Mouse (Mus musculus): ENCODE results near the gene Eml1. TPM values are rescaled to one million over a fixed set of nuclear protein-coding genes. Genes with fewer than 3 reads are reported as not detected.

The Eml1 gene
- polyA plus RNA-seq, 1 experiment from 2014 or later, result 56.5 TPM

GRCm38 (mm10) chr12:108399191-108399590 is 28.4 kb downstream of the Eml1 start:
- peaks cover 11% of the 10 kb centered on the region; the same call in 1 of the 2 replicates for H3K4me1 ChIP-seq (ENCODE audit: control insufficient read depth, insufficient read depth, low read length)
- no peaks in the 10 kb centered on the region for H3K27me3 ChIP-seq (ENCODE audit: control insufficient read depth, insufficient read depth, low read length)
- H3K9me3 ChIP-seq (ENCODE audit: control insufficient read depth, low read length), result no peaks in the 10 kb centered on the region
- no peak overlapping the region for H3K9ac ChIP-seq (ENCODE audit: low read depth, low read length)
- H3K4me2 ChIP-seq (replicated peaks; ENCODE audit: low read depth, low read length), result no peak overlapping the region
- 92% methylated on average over 8 of the region's 8 CpGs for WGBS
- H3K36me3 ChIP-seq (ENCODE audit: control insufficient read depth, insufficient read depth, low read length), result no peaks in the 10 kb centered on the region
- no peak for ATAC-seq (ENCODE audit: low FRiP score, low TSS enrichment)
- H3K27ac ChIP-seq (ENCODE audit: low read depth, low read length), result no peak overlapping the region
- H3K4me3 ChIP-seq (ENCODE audit: low read length), result no peak overlapping the region

GRCm38 (mm10) chr12:108400951-108401350 is 30.2 kb downstream of the Eml1 start:
- no peak for ATAC-seq (ENCODE audit: low FRiP score, low TSS enrichment)
- Histone ChIP-seq H3K4me1 (ENCODE audit: control insufficient read depth, insufficient read depth, low read length) (peaks cover 5% of the 10 kb centered on the region; the same call in 1 of the 2 replicates), H3K27ac (ENCODE audit: low read depth, low read length) (no peak overlapping the region), H3K9ac (ENCODE audit: low read depth, low read length) (no peak overlapping the region), H3K27me3 (ENCODE audit: control insufficient read depth, insufficient read depth, low read length) (no peaks in the 10 kb centered on the region), H3K36me3 (ENCODE audit: control insufficient read depth, insufficient read depth, low read length) (no peaks in the 10 kb centered on the region), H3K4me3 (ENCODE audit: low read length) (no peak overlapping the region), H3K4me2 (replicated peaks; ENCODE audit: low read depth, low read length) (no peak overlapping the region), H3K9me3 (ENCODE audit: control insufficient read depth, low read length) (no peaks in the 10 kb centered on the region)
- 81% methylated on average over 8 of the region's 8 CpGs for WGBS

GRCm38 (mm10) chr12:108403957-108404356 is 33.2 kb downstream of the Eml1 start:
- Histone ChIP-seq H3K9me3 (ENCODE audit: control insufficient read depth, low read length) (no peaks in the 10 kb centered on the region), H3K9ac (ENCODE audit: low read depth, low read length) (no peak overlapping the region), H3K4me1 (ENCODE audit: control insufficient read depth, insufficient read depth, low read length) (peaks cover 5% of the 10 kb centered on the region; the same call in 1 of the 2 replicates), H3K4me3 (ENCODE audit: low read length) (no peak overlapping the region), H3K36me3 (ENCODE audit: control insufficient read depth, insufficient read depth, low read length) (no peaks in the 10 kb centered on the region), H3K4me2 (replicated peaks; ENCODE audit: low read depth, low read length) (no peak overlapping the region), H3K27ac (ENCODE audit: low read depth, low read length) (no peak overlapping the region; the same call in 1 of the 2 replicates), H3K27me3 (ENCODE audit: control insufficient read depth, insufficient read depth, low read length) (no peaks in the 10 kb centered on the region)
- ATAC-seq (ENCODE audit: low FRiP score, low TSS enrichment), result peak; percentile 55; the same call in 1 of the 2 replicates
- 42% methylated on average over 6 of the region's 6 CpGs for WGBS

GRCm38 (mm10) chr12:108409100-108409499 is 38.3 kb downstream of the Eml1 start:
- H3K27ac ChIP-seq (ENCODE audit: low read depth, low read length), result no peak overlapping the region
- peaks cover 5% of the 10 kb centered on the region; the same call in 1 of the 2 replicates for H3K4me1 ChIP-seq (ENCODE audit: control insufficient read depth, insufficient read depth, low read length)
- ATAC-seq (ENCODE audit: low FRiP score, low TSS enrichment), result no peak
- 43% methylated on average over 5 of the region's 5 CpGs for WGBS
- no peaks in the 10 kb centered on the region for H3K36me3 ChIP-seq (ENCODE audit: control insufficient read depth, insufficient read depth, low read length)
- no peaks in the 10 kb centered on the region for H3K9me3 ChIP-seq (ENCODE audit: control insufficient read depth, low read length)
- no peak overlapping the region for H3K4me3 ChIP-seq (ENCODE audit: low read length)
- H3K9ac ChIP-seq (ENCODE audit: low read depth, low read length), result no peak overlapping the region
- H3K27me3 ChIP-seq (ENCODE audit: control insufficient read depth, insufficient read depth, low read length), result no peaks in the 10 kb centered on the region
- no peak overlapping the region for H3K4me2 ChIP-seq (replicated peaks; ENCODE audit: low read depth, low read length)

- no peak overlapping the region for H3K4me3 ChIP-seq (ENCODE audit: low read length)
- WGBS, result 58% methylated on average over 14 of the region's 14 CpGs
These were observed 39.9 kb downstream of the Eml1 start for GRCm38 (mm10) chr12:108410416-108411208.

GRCm38 (mm10) chr12:108414932-108415331 is 44.2 kb downstream of the Eml1 start:
- H3K9ac ChIP-seq (ENCODE audit: low read depth, low read length), result no peak overlapping the region
- H3K4me1 ChIP-seq (ENCODE audit: control insufficient read depth, insufficient read depth, low read length), result no peaks in the 10 kb centered on the region
- no peaks in the 10 kb centered on the region for H3K27me3 ChIP-seq (ENCODE audit: control insufficient read depth, insufficient read depth, low read length)
- ATAC-seq (ENCODE audit: low FRiP score, low TSS enrichment), result no peak
- no peak overlapping the region for H3K27ac ChIP-seq (ENCODE audit: low read depth, low read length)
- 92% methylated on average over 9 of the region's 9 CpGs for WGBS
- no peak overlapping the region for H3K4me2 ChIP-seq (replicated peaks; ENCODE audit: low read depth, low read length)
- no peaks in the 10 kb centered on the region for H3K9me3 ChIP-seq (ENCODE audit: control insufficient read depth, low read length)
- no peaks in the 10 kb centered on the region for H3K36me3 ChIP-seq (ENCODE audit: control insufficient read depth, insufficient read depth, low read length)
- no peak overlapping the region for H3K4me3 ChIP-seq (ENCODE audit: low read length)

More at GRCm38 (mm10) chr12:108410416-108411208, 39.9 kb downstream of the Eml1 start:
- no peaks in the 10 kb centered on the region for H3K9me3 ChIP-seq (ENCODE audit: control insufficient read depth, low read length)
- no peak for ATAC-seq (ENCODE audit: low FRiP score, low TSS enrichment)
- no peak overlapping the region for H3K4me2 ChIP-seq (replicated peaks; ENCODE audit: low read depth, low read length)
- no peak overlapping the region for H3K27ac ChIP-seq (ENCODE audit: low read depth, low read length)
- no peak overlapping the region for H3K9ac ChIP-seq (ENCODE audit: low read depth, low read length)
- peaks cover 5% of the 10 kb centered on the region; the same call in 1 of the 2 replicates for H3K4me1 ChIP-seq (ENCODE audit: control insufficient read depth, insufficient read depth, low read length)
- no peaks in the 10 kb centered on the region for H3K36me3 ChIP-seq (ENCODE audit: control insufficient read depth, insufficient read depth, low read length)
- no peaks in the 10 kb centered on the region for H3K27me3 ChIP-seq (ENCODE audit: control insufficient read depth, insufficient read depth, low read length)

GRCm38 (mm10) chr12:108419570-108419969 is 48.8 kb downstream of the Eml1 start:
- H3K4me3 ChIP-seq (ENCODE audit: low read length), result no peak overlapping the region
- H3K9me3 ChIP-seq (ENCODE audit: control insufficient read depth, low read length), result no peaks in the 10 kb centered on the region
- H3K27me3 ChIP-seq (ENCODE audit: control insufficient read depth, insufficient read depth, low read length), result no peaks in the 10 kb centered on the region
- no peak overlapping the region for H3K27ac ChIP-seq (ENCODE audit: low read depth, low read length)
- H3K4me2 ChIP-seq (replicated peaks; ENCODE audit: low read depth, low read length), result no peak overlapping the region
- H3K9ac ChIP-seq (ENCODE audit: low read depth, low read length), result no peak overlapping the region
- no peaks in the 10 kb centered on the region for H3K36me3 ChIP-seq (ENCODE audit: control insufficient read depth, insufficient read depth, low read length)
- ATAC-seq (ENCODE audit: low FRiP score, low TSS enrichment), result no peak
- H3K4me1 ChIP-seq (ENCODE audit: control insufficient read depth, insufficient read depth, low read length), result no peaks in the 10 kb centered on the region

GRCm38 (mm10) chr12:108421477-108421876 is 50.7 kb downstream of the Eml1 start:
- Histone ChIP-seq H3K27ac (ENCODE audit: low read depth, low read length) (no peak overlapping the region), H3K9ac (ENCODE audit: low read depth, low read length) (no peak overlapping the region), H3K36me3 (ENCODE audit: control insufficient read depth, insufficient read depth, low read length) (no peaks in the 10 kb centered on the region), H3K9me3 (ENCODE audit: control insufficient read depth, low read length) (no peaks in the 10 kb centered on the region), H3K4me2 (replicated peaks; ENCODE audit: low read depth, low read length) (no peak overlapping the region), H3K27me3 (ENCODE audit: control insufficient read depth, insufficient read depth, low read length) (no peaks in the 10 kb centered on the region), H3K4me3 (ENCODE audit: low read length) (no peak overlapping the region), H3K4me1 (ENCODE audit: control insufficient read depth, insufficient read depth, low read length) (no peaks in the 10 kb centered on the region)
- 83% methylated on average over 1 of the region's 1 CpGs for WGBS
- ATAC-seq (ENCODE audit: low FRiP score, low TSS enrichment), result no peak

- Histone ChIP-seq H3K4me3 (ENCODE audit: low read length) (peak overlapping the region; percentile 51), H3K27ac (ENCODE audit: low read depth, low read length) (no peak overlapping the region; the same call in 1 of the 2 replicates), H3K9me3 (ENCODE audit: control insufficient read depth, low read length) (no peaks in the 10 kb centered on the region), H3K27me3 (ENCODE audit: control insufficient read depth, insufficient read depth, low read length) (no peaks in the 10 kb centered on the region), H3K9ac (ENCODE audit: low read depth, low read length) (peak overlapping the region; percentile 68), H3K4me2 (replicated peaks; ENCODE audit: low read depth, low read length) (peak overlapping the region; percentile 41), H3K36me3 (ENCODE audit: control insufficient read depth, insufficient read depth, low read length) (no peaks in the 10 kb centered on the region), H3K4me1 (ENCODE audit: control insufficient read depth, insufficient read depth, low read length) (no peaks in the 10 kb centered on the region)
- ATAC-seq (ENCODE audit: low FRiP score, low TSS enrichment), result peak; percentile 81
- WGBS, result under 1% methylated on average over 12 of the region's 14 CpGs
These were observed 51.7 kb downstream of the Eml1 start for GRCm38 (mm10) chr12:108422495-108422857.
